Mouse (Mus musculus) brain, embryonic 14.5 days (tissue): Measurements from ENCODE around the gene Hint2. TPM values are rescaled to one million over a fixed set of nuclear protein-coding genes. Genes with fewer than 3 reads are reported as not detected.

Experiments
- DNase-seq: peaks from one replicate; pipeline ENCODE4 v3.0.0-alpha.2; 2011; ENCODE audit warnings: low read depth
- CTCF ChIP-seq: fragments of 200-500 bp; IDR thresholded peaks from 2 replicates; pipeline ENCODE4 v1.5.1; 2012; ENCODE audit warnings: inconsistent platforms, mild to moderate bottlenecking, moderate library complexity, borderline replicate concordance; ENCODE audit not compliant: insufficient read depth, insufficient read length; ENCODE audit errors: extremely low read depth
- POLR2A ChIP-seq: fragments of 200-500 bp; IDR thresholded peaks from 2 replicates; pipeline ENCODE4 v1.6.1; 2012; ENCODE audit warnings: mild to moderate bottlenecking, inconsistent platforms, borderline replicate concordance; ENCODE audit not compliant: poor library complexity, insufficient read depth, insufficient read length, severe bottlenecking; ENCODE audit errors: extremely low read depth
- polyA plus RNA-seq: library from polyadenylated mRNA; depleted of rRNA; stranded (reverse); fragments of >200 nt; gene quantifications from 2 replicates; pipeline ENCODE4 v1.2.3, GENCODE M21; 2012

Gene Hint2
- polyA plus RNA-seq, 1 experiment, result 43.0 TPM

- TF ChIP-seq POLR2A (no peak), CTCF (no peak)
- DNase-seq, result no peak
These were observed 23.3 kb upstream of the Hint2 start for GRCm38 (mm10) chr4:43679416-43680043.

DNA sequence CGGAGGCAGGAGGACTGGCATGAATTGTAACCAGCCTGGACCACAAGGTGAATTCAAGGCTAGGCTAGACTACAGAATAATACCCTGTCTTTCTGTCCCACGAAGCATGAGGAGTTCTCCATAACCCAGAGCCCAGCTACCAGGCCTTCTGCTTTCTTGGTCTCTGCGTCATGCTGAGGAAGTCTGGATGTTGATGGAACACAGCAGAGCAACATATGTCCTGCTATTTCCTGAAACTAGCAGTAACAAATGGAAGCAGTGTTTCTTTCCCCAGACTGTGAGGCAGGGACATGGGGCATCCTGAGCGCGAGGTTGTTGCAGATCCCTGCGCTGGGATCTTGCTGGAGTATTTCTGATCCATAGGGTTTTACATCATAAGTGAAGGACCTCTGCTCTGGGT lies 22.3 kb upstream of the Hint2 start:
- DNase-seq, result no peak
- TF ChIP-seq CTCF (no peak), POLR2A (no peak)

DNA sequence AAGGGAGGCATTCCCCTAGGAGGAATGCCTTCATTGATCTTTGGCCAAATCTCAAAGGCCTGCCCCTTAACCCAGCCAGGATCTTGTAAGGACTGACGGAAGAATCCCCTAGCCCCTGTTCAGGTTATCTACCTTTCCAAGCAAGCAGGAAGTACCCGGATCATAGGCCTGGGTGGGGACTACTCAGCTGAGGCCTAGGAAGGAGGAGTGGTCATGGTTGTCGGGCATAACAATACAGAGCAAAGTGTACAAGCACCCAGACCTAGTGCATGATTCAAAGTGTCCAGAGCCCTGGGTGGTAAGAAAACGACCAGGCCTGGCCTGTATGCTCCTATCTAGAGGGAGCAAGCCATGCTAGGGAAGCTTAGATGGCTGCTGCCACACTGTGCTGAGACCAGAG lies 19.3 kb upstream of the Hint2 start:
- DNase-seq, result no peak
- TF ChIP-seq CTCF (no peak), POLR2A (no peak)

DNA sequence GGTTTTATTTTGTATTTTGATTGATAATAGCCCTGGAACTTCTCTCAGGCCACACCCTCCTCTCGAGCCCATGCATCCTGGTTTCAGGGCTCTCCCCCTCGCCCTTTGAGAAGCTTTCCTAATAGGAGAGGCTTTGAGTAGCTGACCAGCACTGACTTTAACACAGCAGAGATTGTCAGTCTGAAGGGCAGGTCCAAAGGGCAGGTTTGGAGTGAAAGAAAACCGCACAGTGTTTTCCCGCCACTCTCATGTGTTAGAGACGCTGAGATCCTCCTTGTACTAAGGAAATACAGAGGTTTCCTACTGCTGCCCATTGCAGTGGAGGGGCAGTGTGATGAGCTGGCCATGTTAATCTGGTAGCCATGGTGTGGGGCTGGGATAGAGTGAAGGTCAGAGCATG lies 18.7 kb upstream of the Hint2 start:
- no peak for TF ChIP-seq POLR2A
- TF ChIP-seq CTCF, result no peak
- DNase-seq, result no peak

DNA sequence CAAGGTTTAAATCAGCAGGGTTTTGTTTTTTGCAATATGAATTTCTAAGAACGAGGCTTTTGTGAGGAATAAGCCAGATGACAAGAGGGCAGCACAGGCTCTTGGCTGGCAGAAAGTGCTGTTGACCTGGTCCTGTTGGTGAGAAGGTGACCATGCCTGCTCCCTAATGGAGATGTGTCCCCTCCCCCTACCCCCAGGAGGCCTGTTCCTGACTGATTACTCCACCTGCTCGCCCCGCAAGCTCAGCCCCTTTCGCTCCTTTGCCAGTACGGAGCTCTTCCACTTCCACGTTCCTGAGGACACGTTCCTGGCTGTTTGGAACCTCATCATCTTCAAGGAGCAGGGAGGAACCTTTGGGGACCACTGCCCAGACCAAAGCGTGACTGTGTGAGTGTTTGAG lies 17.4 kb upstream of the Hint2 start:
- DNase-seq, result no peak
- TF ChIP-seq POLR2A (no peak), CTCF (no peak)

DNA sequence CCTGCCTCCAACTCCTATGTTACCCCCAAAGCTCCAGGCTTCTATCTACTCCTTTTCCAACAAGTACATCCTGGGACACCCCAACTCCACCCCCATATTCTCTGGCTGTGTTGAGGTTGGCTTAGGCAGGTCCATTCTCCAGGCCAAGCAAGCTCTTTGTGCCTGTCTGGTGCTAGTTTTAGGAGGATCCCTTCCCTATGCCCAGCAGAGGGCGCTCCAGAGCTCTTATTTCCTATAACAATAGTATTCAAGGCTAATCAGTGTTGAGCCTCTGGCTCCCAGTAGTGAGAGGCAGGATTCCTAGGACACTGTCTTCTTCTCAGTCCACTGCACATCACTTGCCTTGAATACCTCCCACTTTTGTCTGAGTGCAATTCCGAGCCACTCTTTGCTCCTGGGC lies 15.8 kb upstream of the Hint2 start:
- peak; percentile 93 for DNase-seq
- TF ChIP-seq POLR2A (no peak), CTCF (peak; percentile 83)

DNA sequence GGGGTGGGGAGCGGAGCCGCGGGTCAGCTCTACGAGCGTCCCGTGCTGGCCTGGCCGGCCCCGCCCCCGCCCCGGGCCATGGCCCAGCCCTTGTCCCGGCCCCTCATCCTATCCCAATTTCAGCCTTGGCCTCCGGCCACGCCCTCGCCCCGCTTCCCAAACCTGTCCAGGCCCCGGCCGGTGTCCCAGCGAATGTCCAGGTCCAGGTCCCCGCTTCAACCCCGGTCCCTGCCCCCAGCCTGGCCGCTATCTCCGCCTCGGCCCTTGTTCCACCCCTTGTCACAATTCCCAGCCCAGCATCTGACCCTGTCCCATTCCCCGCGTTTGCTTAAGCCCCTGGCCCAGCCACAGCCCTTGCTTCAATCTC lies 13.1 kb upstream of the Hint2 start:
- TF ChIP-seq POLR2A (no peak), CTCF (no peak)
- DNase-seq, result no peak

GRCm38 (mm10) chr4:43668782-43669427 lies 12.6 kb upstream of the Hint2 start, which contains the start of the genes Tmem8b and Fam221b:
Gene Tmem8b (plus strand): TSS chr4:43668971.
Gene Fam221b (minus strand): TSS chr4:43669145.
- peak; percentile 86 for TF ChIP-seq POLR2A
- TF ChIP-seq CTCF, result no peak
- DNase-seq, result peak; percentile 94

GRCm38 (mm10) chr4:43666412-43666811 lies 10.1 kb upstream of the Hint2 start:
- no peak for TF ChIP-seq POLR2A
- peak; percentile 54; the same call in 1 of the 2 replicates for TF ChIP-seq CTCF
- peak; percentile 41 for DNase-seq

GRCm38 (mm10) chr4:43657146-43657545 lies 880 bp upstream of the Hint2 start:
- no peak for TF ChIP-seq CTCF
- peak; percentile 39 for DNase-seq

DNA sequence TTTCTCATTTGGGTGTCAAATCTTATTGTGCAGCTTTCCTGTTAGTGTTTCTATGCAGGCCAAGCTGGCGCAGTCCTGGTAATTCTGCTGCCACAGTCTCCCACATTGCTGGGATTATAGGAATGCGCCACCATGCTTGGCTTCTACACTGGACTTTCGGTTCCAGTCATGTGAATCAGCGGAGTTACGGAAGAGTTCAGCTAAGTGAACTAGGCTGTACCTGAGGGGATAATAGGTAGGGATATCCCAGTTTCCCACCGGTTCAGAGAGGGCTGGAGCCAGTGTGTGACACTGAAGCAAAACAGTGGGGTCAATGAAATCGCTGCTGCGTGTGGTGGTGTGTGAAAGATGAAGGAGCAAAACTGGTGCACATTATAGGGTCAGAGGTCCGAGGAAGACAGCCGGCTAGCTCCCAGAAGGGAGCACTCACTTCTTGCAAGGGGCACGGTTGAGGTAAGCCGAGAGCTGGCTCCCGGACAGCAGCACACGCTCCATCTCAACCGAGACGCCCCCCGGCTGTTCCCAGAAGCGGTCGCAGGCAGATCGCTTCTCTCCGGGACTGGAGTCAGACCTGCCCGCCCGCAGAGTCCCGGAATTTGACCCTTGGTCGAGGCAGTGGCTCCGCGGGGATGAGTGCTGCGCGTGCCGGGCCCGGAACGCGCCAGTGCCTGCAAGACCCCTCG lies 469 bp downstream of the Hint2 start:
- no peak for DNase-seq
- TF ChIP-seq CTCF, result no peak
- no peak for TF ChIP-seq POLR2A
